ENCODE assay signal across 7 mouse cellular contexts in genomic region chr2:92187061-92187460, GRCm38 (mm10).
DNase-seq lines count a peak whose midpoint lies in the region; ATAC-seq and TF ChIP-seq lines count a peak whose summit lies in the region.

No protein-coding gene starts in this region.

- peaks cover 48% of the 10 kb centered on the region for H3K4me1 ChIP-seq in megakaryocyte, embryonic 14.5 days
- H3K4me1 ChIP-seq in embryonic fibroblast, embryonic 13.5 days (ENCODE audit: control insufficient read depth, insufficient read depth, low read length): peaks cover 2% of the 10 kb centered on the region; the same call in 1 of the 2 replicates
- 0 out of 2 replicates have a peak, but pooled peaks cover 2% of the 10 kb centered on the region for H3K4me1 ChIP-seq in intestine, postnatal 0 days (replicated peaks; ENCODE audit: control insufficient read depth, insufficient read depth, low read length)
- peaks cover 13% of the 10 kb centered on the region for H3K4me1 ChIP-seq in stomach, embryonic 15.5 days

- TF ChIP-seq POLR2A in embryonic fibroblast, embryonic 13.5 days (IDR thresholded peaks at IDR 0.05; ENCODE audit: low read depth, low read length): no peak

- no peak for ATAC-seq in megakaryocyte, adult 5-6 weeks (ENCODE audit: poor library complexity, severe bottlenecking)
- ATAC-seq in intestine, postnatal 0 days: no peak
- ATAC-seq in stomach, embryonic 15.5 days (ENCODE audit: insufficient read depth, low FRiP score, low read depth): no peak

- WGBS in intestine, postnatal 0 days: 76% methylated on average over 6 of the region's 6 CpGs
- 51% methylated on average over 6 of the region's 6 CpGs for WGBS in stomach, embryonic 15.5 days

- peak overlapping the region; percentile 84 for H3K4me3 ChIP-seq in megakaryocyte, embryonic 14.5 days (replicated peaks)
- peak overlapping the region; percentile 23; the same call in 1 of the 2 replicates for H3K4me3 ChIP-seq in embryonic fibroblast, embryonic 13.5 days (ENCODE audit: insufficient read depth, low read length)
- H3K4me3 ChIP-seq in intestine, postnatal 0 days (ENCODE audit: low read depth, low read length): no peak overlapping the region
- H3K4me3 ChIP-seq in stomach, embryonic 15.5 days (replicated peaks): no peak overlapping the region

- H3K27me3 ChIP-seq in megakaryocyte, embryonic 14.5 days (replicated peaks): no peaks in the 10 kb centered on the region
- no peaks in the 10 kb centered on the region for H3K27me3 ChIP-seq in intestine, postnatal 0 days (replicated peaks; ENCODE audit: control insufficient read depth, insufficient read depth, low read length)
- H3K27me3 ChIP-seq in stomach, embryonic 15.5 days (replicated peaks): no peaks in the 10 kb centered on the region

- no peaks in the 10 kb centered on the region for H3K9me3 ChIP-seq in megakaryocyte, embryonic 14.5 days
- H3K9me3 ChIP-seq in intestine, postnatal 0 days (ENCODE audit: control insufficient read depth): no peaks in the 10 kb centered on the region
- H3K9me3 ChIP-seq in stomach, embryonic 15.5 days: no peaks in the 10 kb centered on the region

- no peak overlapping the region for H3K27ac ChIP-seq in embryonic fibroblast, embryonic 13.5 days (ENCODE audit: insufficient read depth, low read length)
- H3K27ac ChIP-seq in intestine, postnatal 0 days (ENCODE audit: low read depth, low read length): no peak overlapping the region
- no peak overlapping the region for H3K27ac ChIP-seq in stomach, embryonic 15.5 days

- H3K36me3 ChIP-seq in megakaryocyte, embryonic 14.5 days (replicated peaks; ENCODE audit: low read length): peaks cover 14% of the 10 kb centered on the region
- no peaks in the 10 kb centered on the region for H3K36me3 ChIP-seq in intestine, postnatal 0 days (ENCODE audit: control insufficient read depth, insufficient read depth)
- no peaks in the 10 kb centered on the region for H3K36me3 ChIP-seq in stomach, embryonic 15.5 days

- no peak for DNase-seq in cerebellum, adult 11 months
- DNase-seq in right cerebral cortex, postnatal 25 days: no peak

- peak overlapping the region; percentile 95; the same call in 1 of the 2 replicates for H3K4me2 ChIP-seq in intestine, postnatal 0 days (replicated peaks; ENCODE audit: low read depth)
- peak overlapping the region; percentile 80 for H3K4me2 ChIP-seq in stomach, embryonic 15.5 days

- TF ChIP-seq CTCF in embryonic fibroblast, embryonic 13.5 days (IDR thresholded peaks at IDR 0.05; ENCODE audit: borderline replicate concordance, insufficient read depth, low read length): no peak
- peak; percentile 37 for TF ChIP-seq CTCF in intestine, postnatal 0 days (IDR thresholded peaks at IDR 0.05; ENCODE audit: low read depth)

- H3K9ac ChIP-seq in intestine, postnatal 0 days (ENCODE audit: low read depth, low read length): no peak overlapping the region
- H3K9ac ChIP-seq in stomach, embryonic 15.5 days: no peak overlapping the region

Comparison
In these comparisons a context has a peak if more than half of its experiments do, and no peak if none do; other contexts are left out.
1. H3K4me3 ChIP-seq: peak in megakaryocyte, embryonic 14.5 days (single experiment) and embryonic fibroblast, embryonic 13.5 days (single experiment); none in intestine, postnatal 0 days (single experiment) and stomach, embryonic 15.5 days (single experiment).